Mouse (Mus musculus): ENCODE measurements around the gene Gm37240.

Gene Gm37240

DNA sequence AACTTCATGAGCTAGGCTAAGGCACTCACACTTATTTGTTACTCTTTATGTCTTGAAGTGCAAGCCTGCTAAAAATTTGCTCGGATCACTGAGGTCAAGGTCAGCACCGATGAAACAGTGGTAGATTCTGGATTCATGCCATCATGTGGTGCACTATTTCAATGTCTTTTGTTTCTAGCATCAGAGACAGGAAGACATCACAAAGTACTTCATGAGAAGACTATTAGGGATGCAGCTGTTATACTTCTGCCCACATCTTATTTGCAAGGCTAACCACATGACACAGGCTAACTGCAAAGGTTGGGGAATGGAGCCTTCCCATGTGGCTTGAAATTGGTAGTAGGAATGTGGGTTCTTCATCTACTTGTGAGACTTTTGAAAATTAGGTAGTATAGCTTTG lies 1081.1 kb downstream of the Gm37240 start:
- DNase-seq = no peak

DNA sequence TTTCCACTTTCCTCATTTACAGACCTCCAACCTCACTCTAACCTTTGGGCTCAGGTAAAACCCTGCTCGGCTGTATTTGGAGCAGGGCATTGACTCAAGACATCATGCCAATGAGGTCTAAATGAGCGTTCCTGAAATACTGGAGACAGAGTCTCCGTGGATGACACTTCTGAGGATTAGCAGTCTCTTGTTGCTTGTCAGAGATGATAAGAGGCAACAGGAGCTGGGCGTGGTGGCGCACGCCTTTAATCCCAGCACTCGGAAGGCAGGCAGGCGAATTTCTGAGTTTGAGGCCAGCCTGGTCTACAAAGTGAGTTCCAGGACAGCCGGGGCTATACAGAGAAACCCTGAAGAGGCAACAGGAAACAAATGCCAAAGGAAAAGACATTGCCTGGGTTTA lies 1083.3 kb downstream of the Gm37240 start:
- DNase-seq = no peak

DNA sequence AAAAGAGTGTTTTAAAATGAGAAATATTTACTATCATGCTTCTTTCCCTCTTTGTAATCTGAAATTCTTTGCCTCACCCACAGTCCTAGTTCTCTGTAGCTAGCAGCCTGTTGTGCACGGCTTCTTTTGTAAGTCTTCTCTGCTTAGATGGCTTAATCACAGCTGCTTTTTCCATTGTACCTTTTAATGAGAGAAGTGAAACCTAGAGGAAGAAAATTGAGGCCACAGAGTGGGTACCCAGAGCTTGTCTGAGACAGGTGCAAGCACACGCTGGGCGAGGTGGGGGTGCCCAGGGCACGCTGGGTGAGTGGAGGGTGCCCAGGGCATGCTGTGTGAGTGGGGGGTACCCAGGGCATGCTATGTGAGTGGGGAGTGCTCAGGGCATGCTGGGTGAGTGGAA lies 1099.4 kb downstream of the Gm37240 start:
- DNase-seq = no peak

DNA sequence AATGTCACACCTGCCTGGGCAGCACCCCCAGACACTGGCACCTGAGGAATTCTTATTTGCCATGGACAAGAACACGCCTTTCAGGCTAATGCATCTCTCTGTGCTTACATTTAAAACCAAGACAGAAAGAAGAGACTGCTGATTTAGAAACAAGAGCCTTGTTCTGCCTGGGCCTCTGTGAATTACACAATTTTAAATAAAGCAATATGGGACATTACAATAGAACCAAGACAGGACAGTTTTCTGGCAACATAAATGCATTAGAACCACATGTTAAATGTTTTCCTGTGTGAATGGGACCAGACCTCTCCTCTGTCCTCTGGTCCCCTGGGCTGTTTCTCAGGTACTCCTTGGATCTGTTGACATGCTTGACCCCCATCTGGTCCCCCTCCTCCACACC lies 1111.2 kb downstream of the Gm37240 start:
- no peak for DNase-seq

DNA sequence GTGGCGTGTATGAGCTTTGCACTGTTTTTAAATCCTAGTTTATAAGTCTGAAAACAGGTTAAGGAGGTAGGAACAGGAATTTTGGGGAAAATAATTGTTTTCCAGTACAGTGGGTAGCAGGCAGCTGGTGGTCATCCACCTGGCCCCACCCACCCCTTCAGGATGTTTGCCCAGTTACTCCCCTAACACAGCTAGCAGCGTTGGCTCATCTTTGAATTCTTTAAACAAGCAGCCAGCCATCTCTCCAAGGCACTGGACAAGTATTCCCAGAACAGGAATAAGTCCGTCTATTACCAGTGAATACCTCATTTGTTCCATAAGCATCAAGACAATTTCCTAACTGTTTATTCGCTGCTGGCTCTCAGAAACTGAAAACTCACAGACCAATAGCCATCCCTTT lies 1111.7 kb downstream of the Gm37240 start:
- no peak for DNase-seq

DNA sequence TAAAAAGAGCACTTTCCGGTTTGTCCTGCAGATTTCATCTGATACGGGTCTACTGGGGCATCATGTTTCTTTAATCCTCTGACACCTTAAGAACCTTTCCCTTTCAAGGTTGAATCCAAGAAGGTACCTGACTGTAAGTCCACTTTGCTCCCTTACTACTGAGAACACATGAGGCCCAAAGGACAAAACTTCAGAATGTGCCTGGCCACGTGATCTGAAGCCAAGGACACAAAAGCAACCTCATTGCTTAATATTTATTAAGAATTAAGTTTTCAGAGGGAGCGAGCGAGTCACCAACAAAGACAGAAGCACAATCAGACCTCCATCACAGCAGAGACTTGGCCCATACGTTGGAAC lies 1112.3 kb downstream of the Gm37240 start:
- no peak for DNase-seq

DNA sequence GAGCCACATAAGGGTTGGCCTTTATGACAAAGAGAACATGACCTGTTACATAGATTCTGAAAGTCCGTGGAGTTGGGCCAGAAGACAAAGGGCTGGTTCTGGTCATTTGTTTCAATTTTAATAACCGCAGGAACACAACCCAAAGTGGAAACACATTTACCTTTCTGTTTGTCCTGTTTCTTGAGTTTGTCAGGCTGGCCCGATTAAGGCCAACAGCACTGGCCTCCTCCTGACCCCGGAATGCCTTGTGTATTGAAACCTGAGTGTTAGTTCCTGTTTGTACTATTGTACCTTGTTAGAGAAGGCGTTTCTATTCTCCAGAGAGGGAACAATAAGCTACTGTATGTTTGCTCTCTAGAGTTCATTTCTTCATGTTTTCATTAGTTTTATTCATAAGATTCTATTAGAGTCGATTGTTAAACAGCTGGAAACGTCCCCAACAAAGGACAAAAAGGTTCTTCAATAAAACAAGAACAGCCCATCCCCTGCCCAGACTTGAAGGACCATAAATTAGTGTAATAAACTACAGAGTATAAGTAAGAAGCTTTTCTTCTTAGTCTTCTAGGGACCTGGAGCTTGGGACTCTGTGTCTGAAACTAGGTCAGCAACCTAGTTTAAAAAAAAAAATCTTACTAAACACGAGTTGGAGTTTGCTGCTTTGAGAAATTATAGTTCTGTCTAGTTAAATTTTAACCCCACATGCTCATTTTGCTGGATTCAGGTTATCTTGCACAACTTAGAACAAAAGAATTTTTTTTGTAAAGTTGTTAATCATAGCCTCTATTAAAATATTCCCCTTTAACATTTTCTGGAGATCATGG lies 1112.9 kb downstream of the Gm37240 start:
- DNase-seq = no peak

DNA sequence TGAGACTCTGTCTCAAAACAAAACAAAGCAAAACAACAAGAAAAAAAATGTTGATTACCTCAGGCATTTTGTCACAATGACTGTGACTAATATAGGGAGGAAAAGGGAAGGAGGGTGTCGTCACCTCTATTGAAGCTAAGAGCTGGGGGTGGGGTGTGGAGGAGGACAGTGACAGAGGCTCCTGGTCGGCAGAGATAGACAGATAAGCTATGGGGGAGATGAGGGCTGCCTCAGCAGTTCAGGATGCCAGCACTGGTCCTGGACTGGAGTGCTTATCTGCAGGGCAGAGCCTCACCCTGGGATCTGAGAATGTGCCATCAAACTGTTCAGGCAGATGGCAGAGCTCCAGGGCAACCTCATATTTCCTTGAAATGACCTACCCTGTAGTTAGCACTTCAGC lies 1115.3 kb downstream of the Gm37240 start:
- no peak for DNase-seq

DNA sequence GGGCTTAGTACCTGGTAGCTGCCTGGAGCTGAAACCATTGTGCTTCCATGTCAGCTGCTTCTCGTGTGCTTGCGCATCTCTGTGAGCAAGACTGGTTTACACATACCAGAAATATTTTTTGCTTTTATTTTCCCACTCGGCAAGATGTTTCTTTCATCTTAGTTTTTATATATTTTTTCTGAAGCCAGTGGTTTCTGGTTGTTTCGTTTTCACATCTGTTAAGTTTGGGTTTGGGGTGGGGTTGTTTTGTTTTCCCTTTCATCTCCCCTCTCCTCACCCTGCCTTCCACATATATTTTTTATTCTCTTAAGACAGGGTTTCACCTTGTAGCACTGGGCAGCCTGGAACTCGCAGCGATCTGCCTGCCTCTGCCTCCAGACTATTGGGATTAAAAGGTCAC lies 1116.8 kb downstream of the Gm37240 start:
- DNase-seq = no peak

DNA sequence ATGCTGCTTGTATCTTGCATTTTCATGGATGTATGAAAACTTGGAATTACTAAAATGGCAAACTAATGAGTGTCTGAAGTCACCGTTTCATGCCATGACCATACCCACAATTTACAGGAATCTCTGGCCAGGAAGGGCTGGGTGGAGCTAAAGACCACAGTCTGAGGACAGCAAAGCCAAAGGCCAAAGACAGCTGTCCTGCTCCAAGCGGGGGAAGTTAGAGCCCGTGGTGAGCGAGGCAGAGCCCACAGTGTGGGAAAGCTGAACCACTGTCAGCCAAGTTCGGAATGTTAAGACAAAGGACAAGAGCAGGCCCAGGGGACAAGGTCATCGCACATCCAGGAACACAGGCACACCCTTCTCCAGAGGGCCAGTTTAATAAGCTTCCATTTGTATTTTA lies 1117.9 kb downstream of the Gm37240 start:
- DNase-seq = no peak

DNA sequence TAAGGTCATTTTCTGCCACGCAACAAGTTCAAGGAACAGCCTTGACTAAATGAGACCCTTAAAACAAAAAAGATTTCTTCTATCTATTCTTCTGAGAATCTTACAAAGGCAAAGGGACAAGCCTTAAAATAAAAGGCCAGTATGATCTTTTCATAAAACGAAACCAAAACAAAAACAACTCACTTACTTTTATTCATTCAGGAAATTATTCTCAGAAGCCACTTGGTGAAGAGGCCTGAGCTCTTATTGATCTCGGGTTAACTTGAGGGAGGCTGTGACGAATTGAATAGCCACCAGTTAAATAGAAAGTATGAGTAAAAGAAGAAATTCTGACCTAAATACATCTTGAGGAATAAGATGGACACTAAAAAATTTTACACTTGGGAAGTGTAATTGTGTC lies 1118.4 kb downstream of the Gm37240 start:
- no peak for DNase-seq

DNA sequence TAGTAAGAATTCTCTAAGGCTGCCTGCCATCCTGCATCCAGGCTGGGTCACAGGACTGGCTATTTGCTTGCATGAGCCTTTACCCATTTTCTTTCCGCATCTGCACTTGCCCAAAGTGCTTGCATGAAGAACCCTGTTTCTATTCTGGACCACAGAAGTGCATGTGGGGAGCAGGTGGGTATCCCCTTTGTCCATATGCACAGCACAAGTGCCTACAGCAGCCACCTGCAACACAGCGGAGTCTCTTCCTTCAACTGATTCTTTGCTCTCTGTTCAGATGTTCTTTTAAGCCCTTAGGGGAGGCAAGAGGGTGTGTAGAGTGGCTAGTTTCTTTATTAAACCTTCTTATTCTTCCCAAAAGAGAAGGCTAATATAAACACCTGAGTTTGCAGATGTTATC lies 1133.5 kb downstream of the Gm37240 start:
- peak; percentile 58 for DNase-seq

DNA sequence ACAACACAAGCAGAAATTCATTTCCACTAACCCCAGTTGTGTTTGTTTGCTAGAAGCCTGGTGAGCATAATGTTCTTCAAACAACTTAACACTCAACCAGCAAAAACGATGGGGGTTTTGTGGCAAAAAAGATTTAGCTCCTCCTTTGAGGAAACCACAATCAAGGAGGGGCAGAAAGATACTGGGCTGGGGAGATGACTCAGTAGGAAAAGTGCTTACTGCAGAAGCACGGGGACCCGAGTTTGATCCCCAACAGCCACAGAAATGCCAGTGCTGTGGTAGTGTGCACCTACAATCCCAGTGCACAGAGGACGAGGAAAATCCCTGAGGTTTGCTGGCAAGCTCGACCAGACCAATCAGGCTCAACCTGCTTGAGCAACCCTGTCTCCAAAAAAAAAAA lies 1138.1 kb downstream of the Gm37240 start:
- peak; percentile 29 for DNase-seq

DNA sequence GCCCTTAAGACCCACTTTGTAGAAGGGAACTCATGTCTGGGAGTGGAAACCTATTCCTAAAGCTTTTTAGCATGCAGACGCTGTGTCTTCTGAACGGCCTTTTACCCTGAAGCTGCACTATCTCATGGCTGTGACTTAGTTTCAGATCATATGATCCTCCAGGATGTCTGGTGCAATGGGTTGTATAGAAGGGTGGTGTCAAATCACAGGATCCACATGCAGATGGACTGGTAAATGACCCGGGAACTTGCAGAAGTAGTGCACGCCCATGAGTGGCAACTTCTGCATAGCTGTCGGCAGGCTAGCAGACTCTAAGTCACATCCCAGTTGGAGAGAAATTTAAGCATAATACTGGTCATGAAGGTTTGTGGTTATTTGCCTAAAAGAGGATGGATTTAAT lies 1139.2 kb downstream of the Gm37240 start:
- DNase-seq = no peak

DNA sequence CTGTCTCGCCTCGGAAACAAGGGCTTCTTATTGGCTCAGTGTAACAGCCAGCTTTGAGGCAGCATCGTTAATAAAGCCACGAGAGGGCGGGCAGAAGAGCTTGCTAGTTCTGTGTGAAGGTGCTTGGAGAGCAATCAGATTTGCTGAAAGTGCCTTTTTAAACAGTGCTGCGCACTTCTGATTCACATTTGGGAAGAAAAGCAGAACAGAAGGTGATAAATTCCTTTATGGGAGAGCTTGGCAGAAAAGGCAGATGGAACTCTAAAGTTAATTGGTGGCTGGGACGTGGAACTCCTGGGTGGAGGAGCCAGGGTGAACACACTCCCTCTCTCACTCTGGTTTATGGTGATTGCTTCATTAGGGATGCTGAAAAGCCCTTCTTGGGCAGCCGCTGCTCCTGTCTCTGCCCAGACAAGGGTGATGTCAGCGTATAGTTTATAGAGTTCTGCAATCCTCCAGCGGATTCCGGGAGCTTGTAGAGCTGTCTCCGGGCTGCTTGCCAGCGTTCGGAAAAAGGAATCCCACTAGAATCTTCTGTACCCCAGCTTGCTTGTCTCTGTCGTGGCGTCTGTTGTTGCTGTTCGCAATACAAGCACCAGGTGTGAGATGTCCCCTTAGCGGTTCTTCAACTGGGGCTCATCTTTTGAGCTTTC lies 1141.7 kb downstream of the Gm37240 start:
- no peak for DNase-seq

DNA sequence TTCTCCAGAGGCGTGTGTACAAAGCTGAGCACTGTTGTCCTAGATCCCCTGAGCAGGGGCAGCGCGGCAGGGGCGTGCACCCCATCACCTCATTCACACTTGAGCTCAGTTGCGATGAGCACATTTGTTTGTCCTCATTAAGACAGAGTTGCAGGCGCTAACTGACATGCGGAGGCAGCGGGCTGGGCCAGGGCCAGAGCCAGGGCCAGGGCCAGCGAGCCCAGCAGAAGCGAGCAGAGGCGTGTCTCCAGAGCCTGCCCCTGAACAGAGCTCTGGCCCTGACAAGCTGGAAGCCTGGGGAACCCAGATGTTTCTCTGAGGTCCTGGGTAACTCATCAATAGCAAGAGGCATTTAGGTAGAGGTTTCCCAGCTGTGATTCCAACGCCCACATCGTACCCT lies 1142.6 kb downstream of the Gm37240 start:
- DNase-seq = no peak

DNA sequence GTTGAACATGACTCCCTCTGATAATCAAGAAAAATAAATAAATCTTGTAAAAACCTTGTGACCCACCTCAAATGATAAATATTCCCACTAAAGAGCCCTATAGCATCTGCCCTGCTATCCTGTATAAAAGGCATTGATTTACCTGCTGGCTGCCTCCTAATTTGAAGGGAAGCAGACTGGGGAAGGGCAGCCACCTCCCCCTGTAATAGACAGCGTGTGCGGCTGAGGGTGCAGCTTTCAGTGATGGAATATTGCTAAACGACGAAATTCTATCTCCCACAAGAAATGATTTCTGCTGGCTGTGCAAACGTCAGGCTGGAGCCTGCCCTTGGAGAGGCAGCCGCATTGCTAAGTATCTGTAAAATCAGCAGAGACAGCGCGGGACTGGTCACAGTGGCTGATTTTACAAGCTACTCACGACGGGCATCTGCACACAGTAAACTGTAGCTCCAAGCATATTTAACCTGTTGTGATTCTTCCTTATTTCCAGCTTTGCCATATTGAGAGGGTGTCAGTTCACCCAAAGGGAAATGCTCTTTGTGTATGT lies 1147.2 kb downstream of the Gm37240 start:
- no peak for DNase-seq

DNA sequence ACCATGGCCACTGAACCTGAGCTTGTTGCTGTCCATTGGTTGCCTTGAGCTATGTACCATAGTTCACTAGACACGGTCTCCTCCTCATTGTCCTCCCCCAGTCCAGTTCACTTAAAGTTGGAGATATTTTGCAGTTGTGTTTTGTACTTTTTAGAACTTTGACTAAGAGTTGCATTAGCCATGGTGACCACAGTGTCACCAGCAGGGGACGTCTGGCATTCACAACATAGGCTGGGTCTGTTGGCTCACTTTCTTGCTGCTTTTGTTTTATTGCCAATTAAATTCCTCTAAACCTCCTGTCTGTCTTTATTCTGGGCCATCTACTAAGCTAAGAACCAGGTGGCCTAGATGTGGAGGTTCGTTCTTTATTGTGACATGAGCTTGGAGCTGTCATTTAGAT lies 1150.2 kb downstream of the Gm37240 start:
- no peak for DNase-seq

DNA sequence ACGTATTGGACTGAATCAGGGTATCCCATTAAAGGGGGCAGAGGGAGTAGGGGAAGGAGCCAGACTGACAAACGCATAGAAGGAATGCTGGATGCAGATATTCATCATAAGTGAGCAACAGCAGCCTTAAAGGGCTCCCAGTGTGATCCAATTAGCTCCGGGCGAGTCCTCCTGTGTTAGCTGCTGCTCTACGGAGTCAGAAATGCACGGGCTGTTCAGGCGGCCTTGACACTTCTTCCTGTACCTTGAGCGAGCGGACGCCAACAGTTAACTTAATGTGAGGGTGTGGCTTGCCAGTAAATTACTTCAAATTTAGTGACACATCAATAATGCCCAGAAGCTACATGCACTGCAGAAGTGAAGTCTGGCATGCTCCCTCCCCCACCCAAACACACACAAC lies 1151.6 kb downstream of the Gm37240 start:
- DNase-seq = no peak

DNA sequence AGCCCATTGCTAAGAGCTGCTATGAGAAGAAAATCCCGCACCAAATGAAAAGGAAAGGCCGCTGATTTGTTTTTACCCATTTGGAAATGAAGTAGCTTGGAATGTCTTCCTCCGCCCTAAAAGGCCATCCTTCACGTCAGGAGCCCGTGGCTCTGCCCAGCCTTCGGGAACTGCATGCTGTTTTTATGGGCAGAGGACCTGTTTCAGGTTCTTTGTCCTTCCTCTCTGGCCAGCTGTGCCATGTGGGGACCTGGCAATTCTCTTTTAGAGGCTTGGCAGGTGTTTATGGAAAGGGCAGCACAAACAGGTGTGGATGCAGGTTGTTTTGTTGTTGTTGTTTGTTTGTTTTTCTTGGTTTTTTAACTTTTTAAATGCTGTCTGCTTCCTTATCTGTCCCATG lies 1154.8 kb downstream of the Gm37240 start:
- no peak for DNase-seq

DNA sequence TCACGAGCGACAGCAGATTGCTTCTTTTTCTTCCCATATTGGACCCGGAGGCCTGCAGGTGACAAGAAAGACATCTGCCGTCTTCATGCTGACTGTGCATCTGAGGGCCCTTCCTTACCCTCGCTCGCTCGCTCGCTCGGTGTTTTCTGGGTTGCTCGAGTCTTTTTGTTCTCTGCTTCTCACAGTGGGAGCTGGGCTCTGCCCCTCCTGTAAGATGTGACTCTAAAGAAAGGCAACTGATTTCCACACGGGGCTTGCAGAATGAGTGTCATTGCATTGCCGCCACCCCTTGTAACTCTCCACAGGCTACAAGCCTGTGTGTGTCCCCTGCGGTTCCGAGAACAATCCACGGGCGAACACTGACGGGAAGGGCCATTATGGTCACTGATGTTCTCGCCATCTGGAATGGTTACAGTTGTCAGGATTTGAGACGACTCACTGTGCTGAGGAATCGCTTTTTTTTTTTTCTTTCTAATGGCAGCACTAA lies 1155.3 kb downstream of the Gm37240 start:
- DNase-seq = peak; percentile 77

DNA sequence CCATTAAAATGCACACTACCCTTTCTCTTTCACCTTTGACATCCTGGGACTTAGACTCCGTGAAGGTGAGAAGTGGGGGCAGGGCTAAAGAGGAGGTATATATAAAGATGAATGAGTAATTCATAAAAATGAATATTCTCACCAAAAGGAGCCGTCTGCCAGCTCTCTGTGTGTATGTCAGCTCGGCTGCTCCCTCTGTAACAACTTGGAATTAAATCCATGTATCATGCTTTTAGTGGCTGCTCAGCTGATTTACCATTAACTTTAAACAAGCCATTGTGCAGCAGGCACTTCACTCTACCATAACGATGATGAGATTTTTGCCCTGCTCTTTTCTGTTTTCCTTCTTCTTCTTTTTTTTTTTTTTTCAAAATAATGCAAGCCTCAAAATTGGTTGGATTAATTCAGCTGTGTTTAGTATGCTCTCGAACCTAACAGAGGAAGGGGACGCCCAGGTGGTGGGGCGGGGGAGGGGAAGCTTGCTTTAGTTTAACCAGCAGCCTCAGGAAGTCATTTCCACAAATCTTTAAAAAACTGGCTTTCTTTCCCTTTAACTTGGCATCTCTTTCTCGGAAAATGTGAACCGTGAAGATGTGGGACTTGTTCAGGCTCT lies 1155.8 kb downstream of the Gm37240 start:
- no peak for DNase-seq

DNA sequence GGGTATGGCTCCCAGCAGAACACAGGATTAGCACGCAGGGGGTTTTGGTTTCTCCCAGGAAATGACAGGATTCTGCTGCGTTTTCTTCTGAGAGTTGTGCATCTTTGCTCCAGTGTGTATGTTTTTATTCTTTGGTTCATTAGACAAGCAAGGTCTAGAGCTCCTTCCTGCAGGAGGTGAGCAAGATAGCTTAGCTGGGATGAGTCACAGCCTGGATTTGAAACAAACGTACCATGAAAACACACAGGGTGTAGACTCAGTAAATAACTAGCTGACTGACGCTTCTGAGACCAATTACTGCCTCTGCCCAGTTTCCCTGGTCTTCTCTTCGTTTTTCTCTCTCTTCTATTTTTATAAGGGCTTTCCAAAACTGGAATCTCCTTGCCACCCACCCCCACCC lies 1156.3 kb downstream of the Gm37240 start:
- no peak for DNase-seq

DNA sequence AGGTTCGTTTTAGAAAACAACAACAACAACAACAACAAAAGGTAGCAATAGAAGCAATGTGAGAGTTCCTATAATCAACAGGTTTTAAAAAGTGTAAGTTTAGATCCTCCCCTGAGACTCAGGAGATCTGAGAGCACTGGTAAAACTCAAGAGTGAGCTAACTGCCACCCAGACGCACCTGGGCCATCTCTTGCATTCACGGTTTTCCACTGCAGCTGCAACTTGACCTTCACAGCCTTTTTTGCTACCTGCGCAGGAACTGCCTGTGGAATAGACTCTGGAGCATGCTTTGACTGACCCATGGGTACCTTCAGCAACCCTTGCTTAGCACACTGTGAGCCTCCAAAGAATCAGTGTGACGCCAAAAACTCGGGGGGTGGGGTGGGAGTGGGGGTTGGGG lies 1157.5 kb downstream of the Gm37240 start:
- DNase-seq = peak; percentile 73

Measured in thymus, postnatal 25 days (tissue).